Mouse (Mus musculus) bone marrow, adult 2 months (tissue): ENCODE measurements around the gene Terb1.

ENCODE experiments used
- CTCF ChIP-seq: fragments of 200-500 bp; IDR thresholded peaks from 2 replicates; pipeline ENCODE4 v1.5.1; 2011; ENCODE audit warnings: low read length, control low read depth; ENCODE audit not compliant: control insufficient read depth, insufficient read depth
- POLR2A ChIP-seq: fragments of 200-500 bp; IDR thresholded peaks from 2 replicates; pipeline ENCODE4 v1.6.1; 2011; ENCODE audit warnings: low read depth, mild to moderate bottlenecking, control low read depth, low read length, borderline replicate concordance; ENCODE audit not compliant: control insufficient read depth

- TF ChIP-seq POLR2A = no peak
- TF ChIP-seq CTCF = no peak
Observed at GRCm38 (mm10) chr8:104467463-104467862, 42.2 kb downstream of the Terb1 start.
